Mouse (Mus musculus) limb, embryonic 11.5 days (tissue): ENCODE measurements around the gene Mtif3. TPM values are rescaled to one million over a fixed set of nuclear protein-coding genes. Genes with fewer than 3 reads are reported as not detected.
A peak's percentile ranks its signal among the peaks of the same experiment; 100 is the strongest.
"Not testable (repeated sequence)": the region's sequence is repeated elsewhere in the genome, so short reads cannot be mapped to it uniquely, and the experiment has no call there.

ENCODE experiments used
- ATAC-seq: fragments of 200-750 bp; cut with Nextera tagmentation; 2 replicates; pipeline ENCODE4 v1.8.0; 2017; ENCODE audit warnings: low read depth; ENCODE audit not compliant: insufficient number of reproducible peaks, low FRiP score, low TSS enrichment
- DNase-seq: peaks from one replicate; pipeline ENCODE4 v3.0.0-alpha.2; 2015; ENCODE audit warnings: low spot score
- H3K27ac ChIP-seq: fragments of 300-500 bp; sonication (generic); replicated peaks from 2 replicates; pipeline ENCODE4 v1.5.1; 2014; ENCODE audit warnings: low read depth, mild to moderate bottlenecking, low read length
- H3K27me3 ChIP-seq: fragments of 300-500 bp; sonication (generic); 2 replicates; pipeline ENCODE4 v1.6.1; 2014; ENCODE audit warnings: mild to moderate bottlenecking, low read length, mixed read lengths; ENCODE audit not compliant: control insufficient read depth, insufficient read depth
- H3K36me3 ChIP-seq: fragments of 300-500 bp; sonication (generic); 2 replicates; pipeline ENCODE4 v1.6.1; 2014; ENCODE audit warnings: mild to moderate bottlenecking, low read length, moderate library complexity, mixed read lengths; ENCODE audit not compliant: control insufficient read depth, insufficient read depth
- H3K4me1 ChIP-seq: fragments of 300-500 bp; sonication (generic); 2 replicates; pipeline ENCODE4 v1.6.1; 2014; ENCODE audit warnings: low read length, mixed read lengths; ENCODE audit not compliant: control insufficient read depth, insufficient read depth
- H3K4me2 ChIP-seq: fragments of 300-500 bp; sonication (generic); 2 replicates; pipeline ENCODE4 v1.6.1; 2014; ENCODE audit warnings: low read depth, mild to moderate bottlenecking, moderate library complexity; ENCODE audit not compliant: severe bottlenecking
- H3K4me3 ChIP-seq: fragments of 300-500 bp; sonication (generic); 2 replicates; pipeline ENCODE4 v1.5.1; 2014; ENCODE audit warnings: low read depth, low read length
- H3K9ac ChIP-seq: fragments of 300-500 bp; sonication (generic); 2 replicates; pipeline ENCODE4 v1.6.1; 2014; ENCODE audit warnings: mild to moderate bottlenecking, low read length
- H3K9me3 ChIP-seq: fragments of 300-500 bp; sonication (generic); 2 replicates; pipeline ENCODE4 v1.6.1; 2016; ENCODE audit warnings: low read length; ENCODE audit not compliant: control insufficient read depth
- WGBS: fragments of 180-500 bp; shearing (Covaris S2); extraction: QIAGEN DNeasy Blood & Tissue Kit; methylation state at CpG from one replicate; pipeline ENCODE4 v1.1.7; 2014; 5-methylcytosine and 5-hydroxymethylcytosine counted together
- polyA plus RNA-seq: library from polyadenylated mRNA; unstranded; fragments of >200 nt; fragmentation: Nextera tagmentation; extraction: Ambion mirVana; gene quantifications from 2 replicates; pipeline ENCODE4 v1.2.1, GENCODE M21; 2014

The Mtif3 gene
- polyA plus RNA-seq, 1 experiment from 2014 or later = 23.4 TPM

DNA sequence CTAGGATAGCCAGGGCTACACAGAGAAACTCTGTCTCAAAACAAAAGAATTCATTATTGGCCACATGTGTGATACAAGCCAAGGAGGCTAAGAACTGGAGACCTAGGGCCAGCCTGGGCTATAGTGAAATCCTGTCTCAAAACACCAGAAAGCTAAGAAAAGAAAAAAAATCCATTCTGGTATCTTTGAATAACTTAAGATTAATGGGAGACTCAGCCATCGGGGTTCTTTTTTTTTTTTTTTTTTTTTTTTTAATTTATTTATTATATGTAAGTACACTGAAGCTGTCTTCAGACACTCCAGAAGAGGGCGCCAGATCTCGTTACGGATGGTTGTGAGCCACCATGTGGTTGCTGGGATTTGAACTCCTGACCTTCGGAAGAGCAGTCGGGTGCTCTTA, 46.2 kb downstream of the Mtif3 start:
- not testable (repeated sequence) for H3K4me3 ChIP-seq, H3K27me3 ChIP-seq, H3K36me3 ChIP-seq, H3K9ac ChIP-seq, H3K27ac ChIP-seq, DNase-seq, H3K4me2 ChIP-seq, ATAC-seq, H3K9me3 ChIP-seq
- H3K4me1 ChIP-seq = peaks cover 20% of the 10 kb centered on the region
- 85% methylated on average over 6 of the region's 6 CpGs for WGBS

DNA sequence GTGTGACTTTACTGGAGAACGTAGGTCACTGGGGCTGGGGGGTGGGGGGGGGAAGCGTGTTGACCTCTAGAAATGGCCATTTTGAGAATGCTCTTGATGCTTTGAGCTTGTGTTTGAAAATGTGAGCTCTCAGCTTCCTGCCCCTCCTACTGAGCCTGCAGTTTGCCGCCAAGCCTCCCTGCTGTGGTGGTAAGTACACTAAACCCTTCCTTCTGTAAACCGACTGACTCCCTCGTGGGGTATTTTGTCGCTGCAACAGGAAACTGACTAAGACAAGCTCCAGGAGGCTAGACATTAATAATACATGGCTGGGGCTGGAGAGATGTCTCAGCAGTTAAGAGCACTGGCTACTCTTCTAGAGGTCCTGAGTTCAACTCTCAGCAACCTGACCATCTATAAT, 46.8 kb downstream of the Mtif3 start:
- no peak for ATAC-seq
- no peaks in the 10 kb centered on the region for H3K36me3 ChIP-seq

DNA sequence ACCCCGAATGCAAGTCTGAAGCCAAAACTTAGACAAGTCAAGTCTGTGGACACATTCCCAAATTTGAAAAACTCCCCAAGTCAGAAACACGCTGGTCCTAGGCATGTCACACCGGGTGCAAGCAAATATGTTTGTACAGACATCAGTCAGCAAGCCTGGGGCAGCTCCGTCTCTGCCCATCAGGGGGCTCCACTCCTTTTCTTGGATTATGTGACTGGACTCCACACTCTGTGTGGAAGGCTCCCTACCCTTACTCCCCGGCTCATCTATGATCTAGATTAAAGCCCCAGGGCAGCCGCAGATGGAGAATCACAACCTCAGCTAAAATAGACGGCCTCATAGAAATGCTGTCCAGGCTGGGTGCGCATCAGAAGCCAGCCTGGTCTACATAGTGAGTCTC, 47.3 kb downstream of the Mtif3 start:
- H3K4me1 ChIP-seq = peaks cover 24% of the 10 kb centered on the region
- ATAC-seq = no peak
- H3K9ac ChIP-seq = no peak overlapping the region
- H3K36me3 ChIP-seq = no peaks in the 10 kb centered on the region
- no peak for DNase-seq
- no peak overlapping the region for H3K27ac ChIP-seq
- H3K9me3 ChIP-seq = no peaks in the 10 kb centered on the region
- H3K27me3 ChIP-seq = no peaks in the 10 kb centered on the region
- no peak overlapping the region for H3K4me2 ChIP-seq
- no peak overlapping the region for H3K4me3 ChIP-seq
- 77% methylated on average over 8 of the region's 8 CpGs for WGBS

More for the DNA sequence above, 46.8 kb downstream of the Mtif3 start:
- Histone ChIP-seq H3K4me2 (no peak overlapping the region), H3K9me3 (no peaks in the 10 kb centered on the region), H3K27ac (no peak overlapping the region), H3K4me1 (peaks cover 24% of the 10 kb centered on the region), H3K27me3 (no peaks in the 10 kb centered on the region), H3K4me3 (no peak overlapping the region), H3K9ac (no peak overlapping the region)
- 25% methylated on average over 6 of the region's 6 CpGs for WGBS
- DNase-seq = no peak

DNA sequence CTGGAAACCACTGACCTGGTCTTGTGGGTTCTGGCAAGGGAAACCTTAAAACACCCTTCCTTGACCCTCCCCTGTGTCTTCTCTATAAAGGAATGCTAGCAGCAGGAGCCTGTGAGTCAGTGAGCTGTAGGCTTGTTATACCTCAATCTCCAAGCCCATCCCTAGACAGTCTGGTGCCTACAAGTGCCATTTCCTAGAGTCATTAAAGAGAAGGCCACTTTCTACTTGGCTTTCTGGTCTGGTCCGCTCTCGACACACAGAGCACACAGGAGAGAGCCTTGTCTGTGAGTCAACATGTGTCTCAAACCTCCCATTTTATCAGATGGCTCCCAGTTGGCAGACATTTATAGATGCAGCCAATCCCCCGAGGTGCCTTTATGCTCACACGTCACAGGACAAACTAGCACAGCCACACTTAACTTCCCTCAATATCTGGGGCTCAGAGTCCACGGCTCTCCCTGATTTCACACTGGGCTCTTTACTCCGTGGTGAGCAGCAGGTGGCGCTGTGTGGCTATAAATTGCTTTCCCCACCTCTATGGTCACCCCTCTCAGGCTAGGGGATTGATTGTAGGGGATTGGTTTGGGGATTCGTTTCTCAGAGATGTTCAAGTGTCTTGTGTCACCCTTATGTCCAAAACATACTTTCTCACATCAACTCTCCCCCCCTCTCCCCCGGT, 49.4 kb downstream of the Mtif3 start:
- Histone ChIP-seq H3K27ac (no peak overlapping the region), H3K27me3 (no peaks in the 10 kb centered on the region), H3K9me3 (no peaks in the 10 kb centered on the region), H3K4me1 (peaks cover 8% of the 10 kb centered on the region; the same call in 1 of the 2 replicates), H3K4me3 (no peak overlapping the region), H3K9ac (no peak overlapping the region), H3K36me3 (no peaks in the 10 kb centered on the region), H3K4me2 (no peak overlapping the region)
- DNase-seq (peak; percentile 82), ATAC-seq (no peak)
- 28% methylated on average over 9 of the region's 9 CpGs for WGBS

DNA sequence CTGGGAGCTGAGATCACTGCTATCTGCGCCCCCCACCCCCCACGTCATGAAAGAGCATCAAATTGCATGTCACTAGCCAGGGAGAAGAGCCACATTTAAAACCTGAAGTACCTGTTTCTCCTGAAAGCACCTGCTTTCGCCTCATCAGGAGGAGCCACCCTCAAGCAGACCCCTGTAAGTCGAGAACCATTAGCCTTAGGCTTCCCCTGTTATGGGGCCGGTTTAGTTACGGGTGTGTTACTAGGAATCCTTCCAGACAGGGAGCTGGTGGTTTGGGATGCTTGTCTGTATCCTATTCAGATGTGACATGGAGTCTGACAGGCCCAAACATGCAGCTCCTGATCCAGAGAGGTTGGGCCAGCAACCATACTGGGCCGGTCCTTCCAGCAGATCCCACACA, 50.2 kb downstream of the Mtif3 start:
- Histone ChIP-seq H3K36me3 (no peaks in the 10 kb centered on the region), H3K27me3 (no peaks in the 10 kb centered on the region), H3K9me3 (no peaks in the 10 kb centered on the region), H3K9ac (no peak overlapping the region), H3K4me1 (0 out of 2 replicates have a peak, but pooled peaks cover 8% of the 10 kb centered on the region), H3K27ac (no peak overlapping the region), H3K4me3 (no peak overlapping the region), H3K4me2 (no peak overlapping the region)
- ATAC-seq (no peak), DNase-seq (no peak)
- WGBS = 75% methylated on average over 7 of the region's 7 CpGs

DNA sequence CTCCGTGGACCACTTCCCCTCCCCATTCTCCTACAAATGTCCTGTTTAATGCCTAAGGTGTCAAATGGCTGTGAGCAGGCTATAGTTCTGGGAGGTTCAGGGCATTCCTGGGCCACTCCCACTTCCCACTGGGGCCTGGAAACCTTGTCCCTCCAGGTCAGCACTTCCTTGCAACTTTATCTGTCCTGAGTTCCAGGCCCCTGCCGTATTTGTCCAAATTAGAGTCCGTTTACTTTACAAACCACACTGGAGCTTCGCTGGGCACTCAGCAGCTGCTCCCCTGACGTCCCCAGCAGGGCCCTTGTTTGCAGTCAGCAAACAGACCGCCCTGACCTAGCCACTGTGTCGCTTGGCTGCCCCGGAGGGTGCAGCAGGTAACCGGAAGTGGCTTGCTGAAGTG, 51.4 kb downstream of the Mtif3 start:
- H3K36me3 ChIP-seq = no peaks in the 10 kb centered on the region
- H3K27me3 ChIP-seq = no peaks in the 10 kb centered on the region
- H3K4me2 ChIP-seq = no peak overlapping the region
- ATAC-seq = peak; percentile 23; the same call in 1 of the 2 replicates
- H3K9me3 ChIP-seq = no peaks in the 10 kb centered on the region
- no peak for DNase-seq
- H3K4me1 ChIP-seq = 0 out of 2 replicates have a peak, but pooled peaks cover 8% of the 10 kb centered on the region
- H3K9ac ChIP-seq = peak overlapping the region; percentile 27; the same call in 1 of the 2 replicates
- no peak overlapping the region for H3K27ac ChIP-seq
- WGBS = 10% methylated on average over 9 of the region's 9 CpGs
- no peak overlapping the region for H3K4me3 ChIP-seq

DNA sequence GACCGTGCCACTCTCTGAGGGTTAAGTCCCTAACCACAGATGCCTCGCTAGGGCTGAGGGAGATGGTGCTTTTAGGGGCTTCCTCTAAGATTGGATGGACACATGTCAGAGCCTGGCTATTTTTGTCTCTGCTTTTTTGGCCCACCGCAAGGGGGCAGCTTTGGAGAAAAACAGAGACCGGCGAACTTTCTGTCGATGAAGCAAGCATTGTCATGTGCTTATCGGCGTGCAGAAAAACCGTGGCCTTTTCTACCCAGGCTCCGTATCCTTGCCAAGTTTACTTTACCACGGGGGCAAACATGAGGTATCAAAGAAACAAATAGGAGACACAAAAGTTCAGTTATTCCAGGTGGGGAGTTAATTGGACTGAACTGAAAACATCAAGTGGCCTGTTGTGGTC, 55.0 kb downstream of the Mtif3 start:
- Histone ChIP-seq H3K27ac (no peak overlapping the region), H3K9me3 (no peaks in the 10 kb centered on the region), H3K27me3 (no peaks in the 10 kb centered on the region), H3K4me1 (0 out of 2 replicates have a peak, but pooled peaks cover 8% of the 10 kb centered on the region), H3K4me3 (no peak overlapping the region), H3K9ac (no peak overlapping the region), H3K4me2 (no peak overlapping the region), H3K36me3 (no peaks in the 10 kb centered on the region)
- WGBS = 60% methylated on average over 11 of the region's 11 CpGs
- DNase-seq (no peak), ATAC-seq (no peak)

DNA sequence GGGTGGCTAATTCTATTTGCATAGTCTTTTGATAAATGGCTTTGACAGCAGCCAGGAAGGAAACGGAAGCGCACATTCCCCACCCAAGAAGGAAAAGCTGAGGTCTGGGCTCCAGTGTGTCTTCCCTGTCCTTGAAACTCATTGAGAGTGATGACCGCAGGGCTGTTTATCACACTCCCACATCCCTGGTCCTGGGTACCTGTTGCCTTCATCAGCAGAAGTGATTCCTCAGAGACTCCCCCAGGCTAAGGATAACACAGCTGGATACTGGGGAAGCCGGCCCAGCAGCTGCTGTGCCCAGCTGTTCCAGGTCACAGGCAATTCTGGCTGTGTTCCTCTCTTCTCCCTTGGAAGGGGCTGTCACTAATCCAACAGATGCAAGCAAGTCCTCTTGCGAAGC, 56.1 kb downstream of the Mtif3 start:
- Histone ChIP-seq H3K27ac (no peak overlapping the region), H3K4me2 (no peak overlapping the region), H3K27me3 (no peaks in the 10 kb centered on the region), H3K4me3 (no peak overlapping the region), H3K9ac (no peak overlapping the region), H3K9me3 (no peaks in the 10 kb centered on the region), H3K4me1 (0 out of 2 replicates have a peak, but pooled peaks cover 6% of the 10 kb centered on the region), H3K36me3 (no peaks in the 10 kb centered on the region)
- DNase-seq (no peak), ATAC-seq (no peak)
- WGBS = 49% methylated on average over 5 of the region's 5 CpGs
